Mouse (Mus musculus): ENCODE results near the gene Klhl29.

Klhl29 gene

GRCm38 (mm10) chr12:5301841-5302240 lies 73.6 kb downstream of the Klhl29 start:
- DNase-seq (ENCODE audit: low read depth) = no peak

- no peak for DNase-seq (ENCODE audit: low read depth)
Observed at GRCm38 (mm10) chr12:5296422-5296821, 79.1 kb downstream of the Klhl29 start.

GRCm38 (mm10) chr12:5292316-5292715 lies 83.2 kb downstream of the Klhl29 start:
- no peak for DNase-seq (ENCODE audit: low read depth)

GRCm38 (mm10) chr12:5285579-5285978 lies 89.9 kb downstream of the Klhl29 start:
- no peak for DNase-seq (ENCODE audit: low read depth)

- DNase-seq (ENCODE audit: low read depth) = no peak
Observed at GRCm38 (mm10) chr12:5284961-5285360, 90.5 kb downstream of the Klhl29 start.

DNA sequence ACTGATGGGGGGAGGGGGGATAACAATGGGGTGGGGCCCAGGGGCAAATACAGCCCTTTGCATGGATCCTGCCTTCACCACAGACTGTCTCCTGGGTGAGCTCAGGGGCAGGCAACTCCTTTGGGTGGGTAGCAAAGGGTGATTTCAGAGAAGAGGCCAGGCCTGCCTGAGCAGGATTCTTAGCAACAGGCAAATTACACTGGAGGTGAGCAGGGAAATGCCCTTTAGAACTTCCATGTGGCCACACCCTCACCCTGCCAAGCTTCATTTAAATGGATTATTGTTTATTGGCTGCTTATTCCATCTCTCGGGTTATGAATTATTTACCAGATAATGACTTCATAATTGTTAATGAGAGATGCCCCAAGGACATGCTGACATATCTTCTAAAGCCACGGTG lies 91.8 kb downstream of the Klhl29 start:
- DNase-seq (ENCODE audit: low read depth) = no peak

GRCm38 (mm10) chr12:5282611-5283010 lies 92.9 kb downstream of the Klhl29 start:
- DNase-seq (ENCODE audit: low read depth) = peak; percentile 29

GRCm38 (mm10) chr12:5279873-5280272 lies 95.6 kb downstream of the Klhl29 start:
- DNase-seq (ENCODE audit: low read depth) = no peak

DNA sequence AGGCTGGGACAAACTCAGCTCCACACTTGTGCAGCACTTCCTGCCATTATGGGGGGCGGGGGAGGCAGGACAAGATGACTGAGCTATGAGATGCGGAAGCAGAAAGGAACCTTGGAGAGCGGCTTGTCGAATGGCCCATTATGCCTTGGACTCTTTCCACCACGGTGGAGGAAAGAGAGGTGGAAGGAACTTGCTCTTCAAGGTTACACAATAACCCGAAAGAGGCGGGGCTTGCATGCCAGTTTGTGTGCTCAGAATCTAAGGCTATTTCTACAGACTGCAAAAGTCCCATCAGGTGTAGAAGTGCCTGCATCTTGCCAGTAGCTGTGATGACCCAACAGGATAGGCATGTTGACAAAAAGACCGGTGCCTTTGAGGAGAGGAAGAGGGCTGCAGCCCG lies 98.5 kb downstream of the Klhl29 start:
- peak; percentile 45 for DNase-seq (ENCODE audit: low read depth)

DNA sequence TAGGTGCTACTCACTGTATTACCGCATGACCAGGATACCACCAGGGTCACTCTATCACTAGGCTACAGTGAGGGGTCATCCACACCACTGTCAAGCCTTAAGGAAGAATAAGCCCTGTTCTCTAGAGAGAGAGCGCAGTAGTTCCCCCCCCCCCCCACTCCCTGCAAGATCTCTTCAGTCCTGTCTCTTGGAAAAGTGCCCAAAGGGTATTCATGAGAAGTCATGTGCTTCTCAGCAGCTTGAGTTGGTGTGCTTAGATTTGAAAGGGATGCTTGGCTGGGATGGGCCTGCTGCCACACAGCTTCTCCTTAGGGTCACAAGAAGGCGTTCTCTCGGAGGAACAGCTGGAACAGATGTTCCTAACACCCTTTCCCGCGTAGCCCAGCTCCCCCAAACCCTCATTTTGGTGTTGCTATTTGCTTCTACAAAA lies 100.0 kb downstream of the Klhl29 start:
- no peak for DNase-seq (ENCODE audit: low read depth)

- DNase-seq (ENCODE audit: low read depth) = no peak
Observed at GRCm38 (mm10) chr12:5274519-5274944, 101.0 kb downstream of the Klhl29 start.

DNA sequence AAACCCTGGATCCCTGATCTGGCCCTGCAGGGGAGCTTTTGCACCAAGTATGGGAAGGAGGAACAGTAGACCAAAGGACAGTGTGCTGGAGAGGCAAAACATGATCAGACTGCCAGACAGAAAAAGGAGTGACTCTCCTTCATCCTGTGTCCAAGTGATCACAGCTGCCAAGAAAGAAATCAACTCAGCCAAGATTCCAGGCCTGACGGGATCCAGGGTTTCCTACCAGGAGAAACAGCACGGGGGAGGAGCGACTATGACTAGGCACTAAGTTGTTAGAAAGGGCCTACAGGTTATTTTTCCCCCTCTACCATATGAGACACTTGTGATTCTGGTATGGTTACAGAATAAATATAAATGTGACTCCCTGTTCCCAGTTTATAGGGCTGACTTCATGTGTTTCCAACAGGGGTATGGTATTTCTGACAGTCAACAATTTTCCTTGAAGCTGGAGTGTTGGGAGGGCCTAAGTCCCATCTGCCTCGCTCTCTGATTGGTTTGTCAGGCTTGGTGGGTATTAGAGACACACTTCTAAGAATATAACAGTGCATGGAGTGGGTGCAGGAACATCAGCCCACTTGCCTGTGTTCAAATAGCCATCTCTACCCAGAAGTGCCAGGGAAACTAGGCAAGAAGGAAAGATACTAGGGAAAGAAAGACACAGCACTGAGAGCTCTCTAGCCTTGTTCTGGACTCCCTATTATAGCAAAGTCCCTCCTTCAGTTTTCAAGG lies 102.0 kb downstream of the Klhl29 start:
- peak; percentile 11 for DNase-seq (ENCODE audit: low read depth)

DNA sequence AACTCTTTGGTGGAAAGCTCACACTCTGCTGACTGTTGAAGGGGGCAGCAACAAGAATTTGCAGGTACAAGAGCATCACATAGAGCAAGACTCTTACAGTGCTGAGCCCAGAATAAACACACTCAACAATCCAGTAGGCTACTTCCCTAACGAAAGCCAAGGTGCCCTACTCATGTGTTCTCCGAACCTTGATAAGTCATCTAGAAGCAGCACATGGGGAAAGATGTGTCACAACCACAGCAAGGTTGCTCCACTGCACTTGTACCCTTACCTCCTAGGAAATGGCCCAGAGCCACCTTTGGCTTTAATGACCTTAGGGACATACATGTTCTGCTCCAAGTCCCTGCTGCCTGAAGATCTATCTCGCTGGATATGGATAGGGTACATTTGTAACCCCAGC lies 105.0 kb downstream of the Klhl29 start:
- DNase-seq (ENCODE audit: low read depth) = no peak

GRCm38 (mm10) chr12:5269936-5270335 lies 105.5 kb downstream of the Klhl29 start:
- DNase-seq (ENCODE audit: low read depth) = no peak

- no peak for DNase-seq (ENCODE audit: low read depth)
Observed at GRCm38 (mm10) chr12:5269061-5269460, 106.4 kb downstream of the Klhl29 start.

DNA sequence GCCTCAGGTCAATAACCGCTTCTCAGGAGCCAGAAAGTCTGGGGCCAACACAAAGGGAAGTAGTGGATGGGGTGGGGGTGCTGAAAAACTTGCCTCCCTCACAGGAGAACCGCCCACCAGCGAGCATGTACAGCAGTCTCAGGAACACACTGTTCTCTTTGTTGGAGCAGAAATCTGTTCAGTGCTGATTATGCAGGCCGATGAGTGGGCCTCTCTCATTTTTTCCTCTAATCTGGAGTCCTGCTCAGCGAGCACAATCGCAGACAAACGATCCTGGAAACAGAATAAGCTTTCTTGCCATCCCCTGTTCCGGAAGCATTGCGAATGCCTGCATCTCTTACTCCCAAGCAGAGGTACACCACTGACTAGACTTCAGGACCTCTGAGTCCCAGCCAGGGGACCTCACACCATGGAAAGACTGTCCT lies 107.3 kb downstream of the Klhl29 start:
- DNase-seq (ENCODE audit: low read depth) = peak; percentile 18

- DNase-seq (ENCODE audit: low read depth) = no peak
Observed at GRCm38 (mm10) chr12:5267271-5268187, 108.0 kb downstream of the Klhl29 start.

GRCm38 (mm10) chr12:5266773-5267172 lies 108.7 kb downstream of the Klhl29 start:
- no peak for DNase-seq (ENCODE audit: low read depth)

DNA sequence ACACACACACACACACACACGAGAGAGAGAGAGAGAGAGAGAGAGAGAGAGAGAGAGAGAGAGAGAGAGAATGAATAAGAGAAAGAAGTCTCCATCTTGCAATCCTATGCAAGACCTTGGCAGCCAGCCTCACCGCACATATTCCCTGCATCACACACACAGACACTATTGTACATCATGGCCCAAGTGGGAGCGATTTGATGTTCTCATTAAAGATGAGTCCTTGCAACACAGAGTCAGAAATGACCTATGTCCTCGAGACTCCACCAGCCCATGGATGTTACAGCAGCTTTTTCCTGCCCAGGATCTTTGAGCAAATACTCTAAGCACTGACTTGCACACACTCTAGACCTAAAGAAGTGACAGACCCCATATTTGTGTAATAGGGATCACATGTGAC lies 114.0 kb downstream of the Klhl29 start:
- DNase-seq (ENCODE audit: low read depth) = no peak

GRCm38 (mm10) chr12:5258779-5259178 lies 116.7 kb downstream of the Klhl29 start:
- DNase-seq (ENCODE audit: low read depth) = no peak

DNA sequence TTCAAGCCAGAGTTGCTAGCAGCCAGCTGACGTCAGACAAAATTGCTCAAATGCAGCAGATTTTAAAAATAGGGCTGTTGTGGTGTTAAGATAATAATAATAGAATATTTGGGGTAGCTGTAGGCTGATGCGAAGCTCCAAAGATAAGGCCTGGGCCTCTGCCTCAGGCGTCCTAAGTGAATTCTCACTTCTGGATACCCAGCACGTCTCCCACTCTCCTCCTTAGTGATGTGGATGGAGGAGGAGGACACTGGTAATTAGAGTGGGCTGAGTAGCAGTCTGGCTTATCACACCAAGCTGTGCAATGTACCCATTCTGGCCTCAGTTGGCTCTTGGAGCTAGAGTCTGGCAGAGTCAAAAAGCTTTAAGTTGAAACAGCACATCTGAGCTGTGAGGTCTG lies 118.3 kb downstream of the Klhl29 start:
- no peak for DNase-seq (ENCODE audit: low read depth)

- no peak for DNase-seq (ENCODE audit: low read depth)
Observed at GRCm38 (mm10) chr12:5255079-5255478, 120.4 kb downstream of the Klhl29 start.

Measured in fibroblast of lung, adult 2 months (primary cell).